Mouse (Mus musculus): ENCODE data around the gene Ms4a4b. TPM values are rescaled to one million over a fixed set of nuclear protein-coding genes. Genes with fewer than 3 reads are reported as not detected.
"Not testable (repeated sequence)": the region's sequence is repeated elsewhere in the genome, so short reads cannot be mapped to it uniquely, and the experiment has no call there.

The Ms4a4b gene
- total RNA-seq, 2 experiments from 2014 or later: not detected

DNA sequence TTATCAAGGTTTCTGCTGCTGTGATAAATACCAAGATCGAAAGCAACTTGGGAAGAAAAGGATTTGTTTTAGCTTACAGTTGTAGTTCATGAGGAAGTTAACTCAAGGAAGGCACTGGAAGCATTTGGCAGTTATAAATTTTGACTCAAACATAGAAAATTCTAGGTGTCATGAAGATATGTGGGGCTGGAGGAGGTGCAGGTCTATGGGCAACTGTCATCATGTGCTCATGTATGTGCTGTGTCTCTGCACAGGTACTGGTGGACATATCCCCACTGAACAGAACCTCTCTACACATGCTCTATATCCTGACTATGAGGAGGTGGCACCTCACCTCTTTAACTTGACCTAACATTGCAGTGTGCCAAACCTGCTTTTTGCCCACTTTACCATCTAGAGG lies 43.2 kb downstream of the Ms4a4b start:
- DNase-seq: no peak

DNA sequence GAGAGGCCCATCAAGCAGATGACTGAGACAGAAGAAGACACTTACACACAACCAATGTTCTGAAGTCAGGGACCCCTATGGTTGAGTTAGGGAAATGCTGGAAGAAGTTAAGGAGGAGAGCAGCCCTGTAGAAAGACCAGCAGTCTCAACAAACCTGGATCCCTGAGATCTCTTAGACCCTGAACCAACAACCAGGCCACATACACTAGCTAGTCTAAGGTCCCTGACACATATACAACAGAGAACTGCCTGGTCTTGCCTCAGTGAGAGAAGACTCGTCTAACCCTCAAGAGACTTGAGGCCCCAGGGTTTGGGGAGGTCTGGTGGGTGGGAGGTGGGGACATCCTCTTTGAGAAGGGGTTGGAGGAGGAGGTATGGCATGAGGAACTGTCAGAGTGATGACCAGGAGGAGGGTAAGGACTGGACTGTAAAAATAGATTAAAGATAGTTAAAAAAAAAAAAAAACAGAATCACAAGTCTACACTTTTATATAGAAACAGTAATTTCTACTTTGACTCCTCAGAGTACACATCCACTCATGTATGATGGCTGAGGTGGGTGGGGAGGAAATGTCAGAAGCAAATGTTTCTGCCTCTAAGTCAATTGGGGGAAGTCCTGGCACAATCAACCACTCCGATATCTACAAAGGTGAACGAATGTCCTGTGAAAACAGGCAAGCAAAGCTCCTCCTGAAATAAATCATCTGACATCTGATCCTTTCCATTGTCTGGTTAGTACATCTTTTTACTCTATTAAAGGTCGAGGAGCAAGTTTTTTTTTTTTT lies 48.2 kb downstream of the Ms4a4b start:
- DNase-seq: no peak

DNA sequence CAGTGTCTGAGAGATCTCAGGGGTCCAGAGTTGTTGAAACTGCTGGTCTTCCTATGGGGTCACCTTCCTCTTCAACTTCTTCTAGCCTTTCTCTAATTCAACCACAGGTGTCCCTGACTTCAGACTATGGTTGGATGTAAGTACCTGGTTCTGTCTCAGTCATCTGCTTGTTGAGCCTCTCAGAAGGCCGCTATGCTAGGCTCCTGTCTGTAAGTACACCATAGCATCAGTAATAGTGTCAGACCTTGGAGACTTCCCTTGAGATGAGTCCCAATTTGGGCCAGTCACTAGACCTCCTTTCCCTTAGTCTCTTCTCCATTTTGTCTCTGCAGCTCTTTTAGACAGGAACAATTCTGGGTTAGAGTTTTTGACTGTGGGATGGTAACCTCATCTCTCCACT lies 49.3 kb downstream of the Ms4a4b start:
- no peak for DNase-seq

DNA sequence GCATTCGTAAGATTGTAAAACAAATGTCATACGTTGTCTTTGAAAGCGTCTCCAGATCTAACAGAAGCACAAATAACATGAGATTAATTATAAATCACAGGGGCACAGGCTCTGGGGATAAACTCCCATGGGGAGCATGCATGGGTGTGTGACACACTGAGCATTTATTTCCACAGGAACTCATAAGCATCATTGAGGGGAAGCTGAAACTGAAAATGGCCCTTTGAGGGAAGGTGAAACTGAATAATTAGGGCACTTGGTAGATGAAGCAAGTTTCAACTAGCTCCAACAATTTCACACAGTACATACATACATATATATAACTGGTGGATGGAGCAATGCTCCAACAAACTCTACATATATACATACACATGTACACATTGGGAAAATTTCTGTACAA lies 51.2 kb downstream of the Ms4a4b start:
- no peak for DNase-seq

DNA sequence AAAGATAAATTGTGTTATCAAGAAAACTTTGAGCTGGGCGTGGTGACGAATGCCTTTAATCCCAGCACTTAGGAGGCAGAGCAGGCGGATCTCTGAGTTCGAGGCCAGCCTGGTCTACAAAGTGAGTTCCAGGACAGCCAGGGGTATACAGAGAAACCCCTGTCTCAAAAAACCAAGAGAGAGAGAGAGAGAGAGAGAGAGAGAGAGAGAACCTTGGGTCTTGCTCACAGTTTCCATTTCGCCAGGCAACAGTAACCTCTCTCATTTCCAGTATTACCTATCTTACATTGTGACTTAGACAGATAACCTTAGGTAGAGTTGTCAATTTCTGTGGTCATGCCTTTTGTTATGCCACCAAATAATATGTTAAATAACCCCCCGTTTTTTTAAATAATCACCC lies 53.0 kb downstream of the Ms4a4b start:
- no peak for DNase-seq

DNA sequence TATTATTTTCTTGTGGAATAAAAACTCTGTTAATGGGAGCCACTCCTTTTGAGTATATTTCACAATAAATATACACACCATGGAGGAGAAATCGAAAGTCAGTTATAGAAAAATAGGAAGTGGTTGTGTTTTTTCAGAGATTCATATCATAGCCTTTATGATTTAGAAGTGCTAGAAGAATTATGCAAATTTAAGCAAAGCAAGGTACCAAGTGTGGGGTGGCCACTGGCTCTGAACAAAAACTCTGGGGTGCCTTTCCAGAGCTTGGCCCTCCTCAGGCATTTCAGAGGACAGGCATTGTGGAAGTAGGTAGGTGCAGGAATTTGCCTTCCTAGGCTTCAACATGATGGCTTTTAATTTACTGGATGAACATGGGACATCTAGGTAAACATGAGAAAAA lies 53.9 kb downstream of the Ms4a4b start:
- DNase-seq: not testable (repeated sequence)

DNA sequence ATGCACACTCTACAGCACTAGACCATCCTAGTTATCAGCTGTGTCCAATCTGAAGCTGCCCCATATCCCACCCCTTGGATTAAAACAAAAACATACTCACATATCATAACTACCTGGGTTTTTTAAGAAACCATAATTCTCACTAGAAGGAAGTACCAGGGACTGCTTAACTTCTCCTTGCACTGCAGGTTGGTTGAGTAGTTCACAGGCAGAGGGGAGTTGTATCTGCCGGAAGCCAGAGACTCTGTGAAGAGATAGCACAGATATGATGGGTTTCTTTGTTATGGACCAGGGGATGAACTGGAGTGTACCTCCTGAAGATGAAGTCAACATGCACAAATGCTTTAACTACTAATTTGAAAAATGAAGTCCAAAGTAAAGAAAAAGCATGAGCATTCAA lies 57.4 kb downstream of the Ms4a4b start:
- no peak for DNase-seq

DNA sequence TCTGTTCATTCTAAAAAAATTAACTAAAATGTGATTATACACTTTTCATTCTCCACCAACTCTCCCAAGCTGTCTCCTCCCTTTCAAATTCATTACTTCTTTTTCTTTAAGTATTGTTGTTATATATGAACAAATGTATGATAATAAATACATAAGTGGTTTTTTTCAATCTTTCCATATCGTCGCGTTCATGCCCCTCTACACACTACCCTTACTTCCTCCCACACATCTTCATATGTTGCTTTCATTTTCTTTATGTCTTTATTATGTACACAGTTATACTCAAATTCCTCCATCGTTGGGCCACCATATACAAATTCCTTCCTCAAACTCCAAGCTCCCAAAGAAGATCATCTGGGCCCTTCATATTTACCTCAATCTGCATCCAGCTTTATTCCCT lies 58.0 kb downstream of the Ms4a4b start:
- no peak for DNase-seq

DNA sequence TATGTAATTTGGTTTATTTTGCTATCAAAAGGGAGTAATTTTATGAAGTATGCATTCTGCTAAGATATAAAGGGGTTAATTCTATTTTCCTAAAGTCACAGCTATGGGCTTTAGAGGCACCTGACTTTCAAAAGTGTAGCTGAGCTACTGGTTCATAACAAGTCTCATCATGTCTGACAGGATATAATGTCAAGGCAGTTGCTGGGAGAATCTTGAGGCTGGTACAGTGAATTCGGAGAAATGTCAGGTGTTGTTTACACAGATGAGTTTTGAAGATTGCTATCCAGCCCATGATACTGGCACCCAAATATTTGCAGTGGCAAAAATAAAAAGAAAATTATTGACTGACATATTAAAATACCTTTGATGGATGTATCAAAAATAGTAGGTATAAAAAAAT lies 61.5 kb downstream of the Ms4a4b start:
- DNase-seq: no peak

DNA sequence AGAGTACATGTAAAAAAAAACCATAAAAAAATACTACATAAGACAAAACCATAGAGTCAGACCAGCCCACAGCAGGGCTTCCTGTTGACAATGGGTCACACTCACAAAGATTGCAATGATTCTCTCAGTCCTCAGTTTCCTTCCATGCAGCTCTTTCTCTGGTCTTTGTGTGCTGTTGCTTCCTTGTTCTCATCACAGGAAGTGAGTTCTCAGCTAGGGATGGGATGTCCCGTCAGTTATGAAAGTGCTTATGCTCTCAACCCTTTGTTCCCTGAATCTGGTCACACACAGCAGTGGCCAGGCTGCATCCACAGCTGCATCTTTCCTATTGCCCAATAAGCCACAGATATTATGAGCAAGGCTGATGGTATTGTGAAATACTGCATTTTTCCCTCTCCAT lies 70.1 kb downstream of the Ms4a4b start:
- DNase-seq: no peak

DNA sequence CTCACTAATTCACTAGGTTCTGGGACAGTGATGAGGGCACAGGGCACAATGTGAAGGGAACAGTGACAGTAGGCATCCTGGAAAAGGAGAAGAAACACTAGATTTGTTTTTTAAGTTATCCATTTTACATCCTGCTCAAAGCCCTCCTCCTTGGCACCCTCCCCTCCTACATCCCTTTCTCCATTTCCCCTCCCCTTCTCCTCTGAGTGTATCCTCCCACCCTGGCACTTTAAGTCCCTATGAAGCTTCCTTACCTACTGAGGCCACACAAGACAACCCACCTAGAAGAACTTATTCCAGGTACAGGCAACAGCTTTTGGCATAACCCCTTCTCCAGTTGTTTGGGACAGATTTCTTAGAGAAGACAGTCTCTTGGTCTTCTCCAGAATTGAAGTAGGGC lies 72.9 kb downstream of the Ms4a4b start, which contains the start of gene Ms4a6b:
TSS of gene Ms4a6b (plus strand) at position 267 of the 400 bp plus-strand sequence.
- DNase-seq: no peak

Other genes starting within 250 kb of the Ms4a4b start
- not detected for gene Ms4a13, start 246.8 kb upstream of the Ms4a4b start, total RNA-seq (2021)
- not detected for gene Ms4a12, start 211.1 kb upstream of the Ms4a4b start, total RNA-seq (2021)
- under 1 TPM; 0.12 to 0.56 TPM for gene Ms4a1, start 177.3 kb upstream of the Ms4a4b start, total RNA-seq (2021)
- not detected for gene Ms4a5, start 159.7 kb upstream of the Ms4a4b start, total RNA-seq (2021)
- under 1 TPM; 0.12 to 0.25 TPM for gene Ms4a14, start 129.1 kb upstream of the Ms4a4b start, total RNA-seq (2021)
- 1 to 10 TPM; 1.3 to 1.8 TPM for gene Ms4a7, start 107.4 kb upstream of the Ms4a4b start, total RNA-seq (2021)
- gene Ms4a4a, start 68.0 kb upstream of the Ms4a4b start, total RNA-seq (2021): 1 to 10 TPM; 4.0 to 6.0 TPM
- not detected for gene Ms4a4c, start 38.8 kb upstream of the Ms4a4b start, total RNA-seq (2021)
- gene Ms4a6c, start 25.8 kb downstream of the Ms4a4b start, total RNA-seq (2021): 1 to 10 TPM; 4.2 to 5.0 TPM
- gene Gm8369, start 42.4 kb downstream of the Ms4a4b start, total RNA-seq (2021): under 1 TPM in 1 of 2 experiments, not detected in 1; 0.19 TPM
- gene Ms4a6b, start 73.0 kb downstream of the Ms4a4b start, total RNA-seq (2021): 1 to 10 TPM; 1.8 to 4.2 TPM
- gene Ms4a4d, start 93.2 kb downstream of the Ms4a4b start, total RNA-seq (2021): 1 to 10 TPM; 2.7 to 2.8 TPM
- 1 to 10 TPM; 2.2 to 2.7 TPM for gene Ms4a6d, start 161.3 kb downstream of the Ms4a4b start, total RNA-seq (2021)
- under 1 TPM; 0.12 to 0.29 TPM for gene Ms4a2, start 180.2 kb downstream of the Ms4a4b start, total RNA-seq (2021)
- under 1 TPM in 1 of 2 experiments, not detected in 1; 0.27 TPM for gene Ms4a3, start 197.3 kb downstream of the Ms4a4b start, total RNA-seq (2021)
- gene Oosp2, start 217.0 kb downstream of the Ms4a4b start, total RNA-seq (2021): not detected
- gene Oosp1, start 247.6 kb downstream of the Ms4a4b start, total RNA-seq (2021): not detected